Mouse (Mus musculus): ENCODE data around the gene Ssr4. TPM values are rescaled to one million over a fixed set of nuclear protein-coding genes. Genes with fewer than 3 reads are reported as not detected.

Gene Ssr4
- polyA plus RNA-seq, 1 experiment: not detected

DNA sequence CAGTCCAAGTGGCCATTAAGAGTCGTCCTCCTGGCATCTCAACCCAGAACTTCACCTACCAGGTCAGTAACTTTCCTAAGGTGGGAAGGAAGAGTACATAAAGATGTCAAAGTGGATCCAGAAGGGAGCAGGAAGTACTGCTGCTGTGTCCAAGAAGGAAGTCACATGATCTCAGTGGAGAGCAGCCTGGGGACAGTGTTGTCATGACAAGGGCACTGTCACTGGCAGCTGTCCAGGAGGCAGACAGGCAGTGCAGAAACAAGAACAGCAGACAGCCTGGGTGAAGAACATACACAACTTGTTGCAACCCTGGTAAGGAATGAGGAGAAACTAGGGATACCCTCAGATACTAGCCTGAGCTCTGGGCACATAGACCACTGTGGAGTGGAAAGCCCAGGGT, 21.5 kb upstream of the Ssr4 start:
- H3K4me1 ChIP-seq (ENCODE audit: control insufficient read depth, insufficient read depth, low read length): no peaks in the 10 kb centered on the region
- TF ChIP-seq POLR2A (IDR thresholded peaks at IDR 0.05; ENCODE audit: insufficient read depth, low read depth, low read length) (no peak), CTCF (IDR thresholded peaks at IDR 0.05; ENCODE audit: insufficient read depth, low read depth, low read length) (no peak)
- WGBS: 68% methylated on average over 1 of the region's 1 CpGs
- H3K27ac ChIP-seq (ENCODE audit: insufficient read depth, low read depth, low read length): no peak overlapping the region
- H3K4me3 ChIP-seq (ENCODE audit: insufficient read depth, low read depth, low read length): no peak overlapping the region

DNA sequence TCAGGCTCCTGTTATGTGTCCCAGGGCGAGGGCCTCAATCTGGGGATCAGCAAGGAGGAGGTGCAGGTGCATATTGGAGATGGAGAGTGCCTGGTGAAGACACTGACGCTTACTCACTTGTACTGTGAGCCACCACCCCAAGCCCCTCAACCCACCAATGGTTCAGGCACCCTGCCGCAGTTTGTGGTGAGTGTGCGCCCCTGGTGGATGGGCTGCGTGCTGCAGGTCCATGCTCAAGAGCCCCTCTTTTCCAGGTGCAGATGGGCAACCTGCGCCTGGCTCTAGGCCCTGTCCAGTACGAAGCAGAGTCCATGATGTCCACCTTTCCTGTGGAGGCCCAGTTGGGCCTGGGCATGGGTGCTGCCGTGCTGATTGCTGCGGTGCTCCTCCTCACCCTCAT, 19.6 kb upstream of the Ssr4 start:
- Histone ChIP-seq H3K27ac (ENCODE audit: insufficient read depth, low read depth, low read length) (no peak overlapping the region), H3K4me3 (ENCODE audit: insufficient read depth, low read depth, low read length) (no peak overlapping the region), H3K4me1 (ENCODE audit: control insufficient read depth, insufficient read depth, low read length) (no peaks in the 10 kb centered on the region)
- WGBS: 58% methylated on average over 9 of the region's 9 CpGs
- TF ChIP-seq CTCF (IDR thresholded peaks at IDR 0.05; ENCODE audit: insufficient read depth, low read depth, low read length): no peak
- TF ChIP-seq POLR2A (IDR thresholded peaks at IDR 0.05; ENCODE audit: insufficient read depth, low read depth, low read length): no peak

DNA sequence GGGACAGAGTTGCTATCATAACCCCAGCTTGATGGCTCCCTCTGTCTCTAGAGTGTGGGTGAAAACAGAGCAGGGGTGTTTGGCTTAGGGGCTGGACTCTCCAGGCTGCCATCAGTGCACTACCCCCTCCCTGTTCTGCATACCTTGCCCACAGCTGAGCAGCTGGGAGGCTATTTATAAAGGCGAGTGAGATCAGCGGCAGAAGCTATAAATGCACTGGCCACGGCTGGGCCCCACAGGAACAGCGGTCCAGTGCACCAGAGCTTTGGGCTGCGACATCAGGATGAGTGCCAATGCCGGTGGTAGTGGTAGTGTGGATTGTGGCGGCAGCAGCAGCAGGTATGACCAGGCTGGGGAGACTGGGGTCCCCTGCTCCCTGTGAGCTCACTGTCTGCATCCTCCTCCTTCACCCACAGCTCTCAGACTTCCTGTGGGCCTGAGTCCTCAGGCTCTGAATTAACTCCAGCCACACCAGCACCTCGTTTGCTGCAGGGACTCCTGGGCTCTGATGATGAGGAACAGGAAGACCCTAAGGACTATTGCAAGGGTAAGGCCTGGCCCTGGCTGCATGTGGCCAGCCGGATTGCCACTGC, 12.6 kb upstream of the Ssr4 start, which contains the start of gene Srpk3:
Gene Srpk3, plus strand, starts transcription at position 238 of the 593 bp plus-strand sequence.
- 43% methylated on average over 9 of the region's 9 CpGs for WGBS
- Histone ChIP-seq H3K4me1 (ENCODE audit: control insufficient read depth, insufficient read depth, low read length) (peaks cover 12% of the 10 kb centered on the region; the same call in 1 of the 2 replicates), H3K27ac (ENCODE audit: insufficient read depth, low read depth, low read length) (peak within 1 kb of the TSS; percentile 53), H3K4me3 (ENCODE audit: insufficient read depth, low read depth, low read length) (peak within 1 kb of the TSS; percentile 15; the same call in 1 of the 2 replicates)
- TF ChIP-seq CTCF (IDR thresholded peaks at IDR 0.05; ENCODE audit: insufficient read depth, low read depth, low read length) (no peak), POLR2A (IDR thresholded peaks at IDR 0.05; ENCODE audit: insufficient read depth, low read depth, low read length) (no peak)

DNA sequence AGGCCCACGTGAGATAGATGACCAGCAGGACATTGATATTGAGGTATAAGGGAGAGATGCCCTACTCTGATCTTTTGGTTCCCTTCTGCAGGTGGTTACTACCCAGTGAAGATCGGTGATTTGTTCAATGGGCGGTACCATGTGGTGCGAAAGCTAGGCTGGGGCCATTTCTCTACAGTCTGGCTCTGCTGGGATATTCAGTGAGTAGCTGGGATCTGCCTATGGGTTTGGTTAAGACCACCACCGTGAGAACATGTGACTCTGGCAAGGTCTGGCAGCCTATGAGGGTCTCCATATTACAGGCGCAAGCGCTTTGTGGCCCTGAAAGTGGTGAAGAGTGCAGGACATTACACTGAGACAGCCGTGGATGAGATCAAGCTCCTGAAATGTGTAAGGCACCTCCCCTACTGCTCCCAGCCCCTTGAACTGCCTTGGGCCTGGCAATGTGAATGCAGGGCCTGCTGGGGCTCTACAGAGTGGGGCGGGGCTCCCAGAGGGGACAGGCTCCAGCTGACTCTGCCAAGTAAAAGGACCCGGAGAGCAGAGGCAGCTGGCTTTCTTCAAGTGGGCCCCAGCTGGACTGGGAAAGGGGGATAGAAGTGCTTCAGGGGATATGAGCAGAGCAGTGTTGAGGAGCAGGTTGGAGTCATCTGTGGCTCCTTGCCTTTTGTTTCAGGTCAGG, 11.9 kb upstream of the Ssr4 start:
- Histone ChIP-seq H3K4me3 (ENCODE audit: insufficient read depth, low read depth, low read length) (0 out of 2 replicates have a peak overlapping the region, but pooled peaks have one; percentile 15), H3K27ac (ENCODE audit: insufficient read depth, low read depth, low read length) (peak overlapping the region; percentile 53; the same call in 1 of the 2 replicates), H3K4me1 (ENCODE audit: control insufficient read depth, insufficient read depth, low read length) (peaks cover 12% of the 10 kb centered on the region; the same call in 1 of the 2 replicates)
- TF ChIP-seq CTCF (IDR thresholded peaks at IDR 0.05; ENCODE audit: insufficient read depth, low read depth, low read length) (no peak), POLR2A (IDR thresholded peaks at IDR 0.05; ENCODE audit: insufficient read depth, low read depth, low read length) (no peak)
- 70% methylated on average over 10 of the region's 10 CpGs for WGBS

DNA sequence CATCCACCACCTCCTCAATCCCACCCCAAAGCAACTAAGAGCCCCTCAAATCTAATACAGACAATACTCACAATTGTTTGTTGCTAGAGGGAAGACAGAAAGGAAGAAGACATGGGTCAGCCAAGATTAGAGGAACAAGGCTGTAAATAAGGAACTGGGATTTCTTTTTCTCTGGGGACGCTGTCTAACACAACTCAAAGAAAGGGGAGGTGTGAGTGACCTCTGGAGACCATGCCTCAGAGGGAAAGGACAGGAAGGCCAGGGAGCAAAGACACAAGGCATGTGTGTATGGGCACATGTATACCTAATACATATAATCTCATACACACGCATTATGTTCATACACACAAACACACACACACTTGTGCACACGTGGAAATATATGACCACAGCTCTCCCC, 4.6 kb upstream of the Ssr4 start:
- no peaks in the 10 kb centered on the region for H3K4me1 ChIP-seq (ENCODE audit: control insufficient read depth, insufficient read depth, low read length)
- 85% methylated on average over 3 of the region's 3 CpGs for WGBS
- H3K27ac ChIP-seq (ENCODE audit: insufficient read depth, low read depth, low read length): no peak overlapping the region
- TF ChIP-seq POLR2A (IDR thresholded peaks at IDR 0.05; ENCODE audit: insufficient read depth, low read depth, low read length): no peak
- no peak for TF ChIP-seq CTCF (IDR thresholded peaks at IDR 0.05; ENCODE audit: insufficient read depth, low read depth, low read length)
- no peak overlapping the region for H3K4me3 ChIP-seq (ENCODE audit: insufficient read depth, low read depth, low read length)

DNA sequence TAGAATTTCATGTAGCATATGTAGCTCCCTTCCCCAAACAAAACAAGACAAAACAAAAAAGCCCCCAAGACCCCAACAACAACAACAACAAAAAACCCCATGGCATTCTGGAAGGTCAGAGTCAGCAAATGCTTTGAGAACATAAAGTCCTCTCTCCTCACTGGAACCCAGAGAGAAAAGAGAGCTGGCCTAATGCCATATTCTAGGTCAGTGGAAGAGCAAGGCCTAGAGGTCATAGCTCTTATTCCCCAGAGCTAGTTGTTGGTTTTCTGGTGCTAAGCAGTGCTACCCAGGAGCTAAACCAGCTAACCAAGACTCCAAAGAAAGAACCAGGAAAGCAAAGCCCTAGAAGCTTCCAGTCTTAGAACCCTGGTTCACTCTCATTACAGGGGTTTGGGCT, 1.2 kb upstream of the Ssr4 start:
- Histone ChIP-seq H3K4me3 (ENCODE audit: insufficient read depth, low read depth, low read length) (peak overlapping the region; percentile 81), H3K27ac (ENCODE audit: insufficient read depth, low read depth, low read length) (peak overlapping the region; percentile 92; the same call in 1 of the 2 replicates), H3K4me1 (ENCODE audit: control insufficient read depth, insufficient read depth, low read length) (0 out of 2 replicates have a peak, but pooled peaks cover 6% of the 10 kb centered on the region)
- TF ChIP-seq CTCF (IDR thresholded peaks at IDR 0.05; ENCODE audit: insufficient read depth, low read depth, low read length): no peak
- TF ChIP-seq POLR2A (IDR thresholded peaks at IDR 0.05; ENCODE audit: insufficient read depth, low read depth, low read length): no peak

DNA sequence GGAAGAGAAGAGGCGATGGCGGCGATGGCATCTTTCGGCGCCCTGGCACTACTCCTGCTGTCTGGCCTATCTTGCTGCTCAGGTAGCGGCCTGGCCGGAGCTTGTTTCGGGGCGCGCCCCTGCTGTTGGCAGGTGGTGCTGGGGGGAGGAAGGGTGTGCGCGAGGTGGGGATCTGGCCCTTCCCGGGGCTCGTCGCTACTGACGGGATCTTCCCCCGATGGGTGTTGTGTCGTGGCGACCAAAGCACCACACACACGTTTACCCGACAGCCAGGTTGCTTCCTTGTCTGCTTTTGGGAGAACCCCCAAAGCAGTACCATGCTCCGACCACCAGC, 364 bp downstream of the Ssr4 start:
- TF ChIP-seq POLR2A (IDR thresholded peaks at IDR 0.05; ENCODE audit: insufficient read depth, low read depth, low read length): peak; percentile 33; the same call in 1 of the 2 replicates
- TF ChIP-seq CTCF (IDR thresholded peaks at IDR 0.05; ENCODE audit: insufficient read depth, low read depth, low read length): no peak
- 32% methylated on average over 22 of the region's 22 CpGs for WGBS
- 0 out of 2 replicates have a peak, but pooled peaks cover 6% of the 10 kb centered on the region for H3K4me1 ChIP-seq (ENCODE audit: control insufficient read depth, insufficient read depth, low read length)
- H3K4me3 ChIP-seq (ENCODE audit: insufficient read depth, low read depth, low read length): peak overlapping the region; percentile 81
- H3K27ac ChIP-seq (ENCODE audit: insufficient read depth, low read depth, low read length): peak overlapping the region; percentile 82

DNA sequence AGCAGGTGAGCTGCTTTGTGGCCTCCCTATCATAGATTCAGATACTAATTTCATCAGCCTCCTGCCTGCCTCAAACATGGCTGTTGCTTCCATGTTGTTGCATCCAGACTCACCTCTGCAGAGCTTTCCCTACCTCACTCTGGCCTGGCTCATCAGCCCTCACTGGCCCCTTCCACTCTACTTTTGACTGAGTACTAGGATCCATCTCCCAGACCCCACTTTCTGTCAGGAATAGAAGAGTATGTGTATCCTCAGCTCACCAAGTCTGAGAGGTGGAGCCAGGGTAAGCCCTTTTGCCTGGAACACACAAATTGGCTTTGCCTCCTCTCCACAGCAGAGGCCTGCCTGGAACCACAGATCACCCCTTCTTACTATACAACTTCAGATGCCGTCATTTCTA, 1.7 kb downstream of the Ssr4 start:
- Histone ChIP-seq H3K4me3 (ENCODE audit: insufficient read depth, low read depth, low read length) (no peak overlapping the region), H3K4me1 (ENCODE audit: control insufficient read depth, insufficient read depth, low read length) (0 out of 2 replicates have a peak, but pooled peaks cover 6% of the 10 kb centered on the region), H3K27ac (ENCODE audit: insufficient read depth, low read depth, low read length) (no peak overlapping the region)
- TF ChIP-seq CTCF (IDR thresholded peaks at IDR 0.05; ENCODE audit: insufficient read depth, low read depth, low read length): no peak
- TF ChIP-seq POLR2A (IDR thresholded peaks at IDR 0.05; ENCODE audit: insufficient read depth, low read depth, low read length): no peak
- WGBS: 93% methylated on average over 1 of the region's 1 CpGs

DNA sequence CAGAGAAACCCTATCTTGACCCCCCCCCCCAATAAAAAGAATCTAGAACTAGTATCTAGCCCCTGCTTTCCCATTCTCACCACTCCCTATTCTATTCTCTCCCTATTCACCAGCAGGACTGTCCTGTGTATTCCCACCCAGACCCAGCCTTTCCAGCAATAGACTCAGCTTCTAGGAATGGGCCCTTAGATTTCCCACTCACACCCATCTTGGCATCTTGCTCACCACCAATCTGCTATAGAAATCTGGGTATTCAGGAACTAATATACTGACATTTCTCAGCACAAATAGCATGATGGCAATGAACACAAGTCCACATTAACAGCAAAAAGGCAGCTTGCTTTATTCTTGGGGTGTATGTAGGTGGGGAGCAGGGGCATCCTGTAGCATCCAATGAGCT, 6.2 kb downstream of the Ssr4 start:
- no peak overlapping the region for H3K4me3 ChIP-seq (ENCODE audit: insufficient read depth, low read depth, low read length)
- TF ChIP-seq CTCF (IDR thresholded peaks at IDR 0.05; ENCODE audit: insufficient read depth, low read depth, low read length) (no peak), POLR2A (IDR thresholded peaks at IDR 0.05; ENCODE audit: insufficient read depth, low read depth, low read length) (no peak)
- H3K27ac ChIP-seq (ENCODE audit: insufficient read depth, low read depth, low read length): no peak overlapping the region
- 0 out of 2 replicates have a peak, but pooled peaks cover 6% of the 10 kb centered on the region for H3K4me1 ChIP-seq (ENCODE audit: control insufficient read depth, insufficient read depth, low read length)
